Mouse (Mus musculus): ENCODE measurements around the gene Polr1c.

The Polr1c gene

DNA sequence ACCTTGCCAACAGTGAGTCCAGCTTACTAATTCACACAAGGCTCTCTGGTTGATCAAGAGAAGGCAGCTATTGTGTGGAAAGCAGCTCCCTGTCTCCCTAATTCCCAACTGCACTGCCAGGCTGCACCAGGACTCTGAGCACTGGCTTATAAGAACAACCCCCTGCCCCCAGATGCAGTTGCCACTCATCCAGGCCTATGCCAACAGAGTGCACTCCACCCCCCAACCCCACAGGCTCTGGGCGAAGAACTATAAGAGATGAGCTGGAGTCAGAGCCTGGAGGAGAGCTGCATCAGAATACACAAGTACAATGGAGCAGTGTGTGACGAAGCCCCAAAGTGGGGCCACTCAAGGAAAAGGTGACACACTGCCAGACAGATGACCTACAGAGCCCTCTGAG is 24.2 kb upstream of the Polr1c start:
- Histone ChIP-seq H3K36me3 (ENCODE audit: insufficient read depth, low read length) (peaks cover 91% of the 10 kb centered on the region), H3K9me3 (ENCODE audit: low read length) (no peaks in the 10 kb centered on the region), H3K27me3 (ENCODE audit: insufficient read depth, low read length) (no peaks in the 10 kb centered on the region), H3K4me3 (replicated peaks; ENCODE audit: low read length) (no peak overlapping the region), H3K4me1 (replicated peaks; ENCODE audit: low read depth, low read length) (peaks cover 87% of the 10 kb centered on the region)
- TF ChIP-seq CTCF (conservative IDR thresholded peaks at IDR 0.05; ENCODE audit: low read length) (no peak), POU5F1 (IDR thresholded peaks at IDR 0.05; ENCODE audit: borderline replicate concordance, low read length) (no peak), NANOG (IDR thresholded peaks at IDR 0.05; ENCODE audit: borderline replicate concordance, low read length) (no peak)

DNA sequence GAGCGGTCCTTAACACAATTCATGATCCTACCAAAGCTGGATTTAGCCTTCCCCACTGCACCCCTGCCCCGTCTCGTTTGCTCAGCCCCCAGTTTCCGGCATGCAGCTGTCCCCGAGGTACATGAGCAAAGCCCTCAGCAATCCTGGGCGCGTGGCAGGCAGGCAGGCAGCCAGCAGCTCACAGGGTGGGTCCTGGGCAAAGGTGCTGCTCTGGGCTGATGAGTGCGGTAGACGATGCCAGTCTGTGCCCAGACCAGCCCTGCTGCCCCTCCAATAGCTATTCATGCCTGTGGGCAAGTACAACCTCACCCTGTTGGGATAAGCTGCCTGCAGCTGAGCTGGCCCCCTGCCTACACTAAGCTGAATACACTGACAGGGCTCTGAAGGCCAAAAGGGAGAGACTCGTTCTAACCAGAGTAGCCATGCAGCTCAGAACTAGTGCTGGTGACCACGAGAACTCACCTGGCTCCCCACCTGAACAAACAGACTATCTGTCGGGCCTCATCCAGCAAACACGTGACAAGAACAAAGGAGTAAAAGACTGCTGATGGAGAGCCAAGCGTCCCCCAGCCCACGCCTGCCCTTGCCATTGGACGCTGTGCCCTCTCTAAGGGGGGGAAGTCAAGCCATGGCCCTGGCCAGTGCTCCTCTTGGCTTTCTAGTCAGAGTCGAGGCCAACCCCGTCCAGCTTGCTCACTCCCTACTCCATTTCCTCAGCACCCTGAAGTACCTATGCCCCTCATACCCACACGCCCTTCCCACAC is 22.1 kb upstream of the Polr1c start:
- H3K27me3 ChIP-seq (ENCODE audit: insufficient read depth, low read length): no peaks in the 10 kb centered on the region
- no peak overlapping the region; the same call in 1 of the 2 replicates for H3K4me3 ChIP-seq (replicated peaks; ENCODE audit: low read length)
- peaks cover 91% of the 10 kb centered on the region for H3K36me3 ChIP-seq (ENCODE audit: insufficient read depth, low read length)
- no peaks in the 10 kb centered on the region for H3K9me3 ChIP-seq (ENCODE audit: low read length)
- H3K4me1 ChIP-seq (replicated peaks; ENCODE audit: low read depth, low read length): peaks cover 93% of the 10 kb centered on the region
- TF ChIP-seq POU5F1 (IDR thresholded peaks at IDR 0.05; ENCODE audit: borderline replicate concordance, low read length): no peak
- no peak for TF ChIP-seq NANOG (IDR thresholded peaks at IDR 0.05; ENCODE audit: borderline replicate concordance, low read length)
- TF ChIP-seq CTCF (conservative IDR thresholded peaks at IDR 0.05; ENCODE audit: low read length): no peak

DNA sequence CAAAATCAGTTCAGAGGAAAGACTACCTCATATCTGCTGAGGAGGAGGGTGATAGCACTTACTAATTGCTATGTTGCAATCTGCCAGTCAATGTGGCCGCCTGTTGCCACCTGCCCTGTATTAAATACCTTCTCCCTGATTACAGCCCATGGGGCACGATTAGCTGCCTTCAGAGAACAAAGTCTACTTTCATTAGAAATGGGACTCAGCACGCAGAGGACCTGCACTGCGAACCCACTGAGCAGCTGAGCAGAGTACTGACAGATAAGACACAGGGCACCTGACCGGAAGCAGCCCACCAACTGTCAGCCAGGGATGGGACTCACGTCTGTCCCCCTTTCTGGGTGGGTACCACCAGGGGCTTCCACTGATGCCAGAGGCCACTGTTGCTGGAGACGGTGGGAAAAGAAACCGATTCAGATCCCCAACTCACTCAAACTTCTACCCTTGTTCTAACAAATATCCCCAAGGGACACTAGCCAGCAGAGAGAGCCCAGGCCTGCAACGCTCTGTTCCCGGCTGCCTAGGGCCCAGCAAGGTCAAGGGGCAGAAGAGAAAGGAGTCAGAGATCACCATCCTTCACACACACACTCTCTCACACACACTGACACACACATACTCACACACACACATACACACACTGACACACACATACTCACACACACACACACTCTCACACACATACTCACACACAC is 20.3 kb upstream of the Polr1c start:
- Histone ChIP-seq H3K4me3 (replicated peaks; ENCODE audit: low read length) (no peak overlapping the region), H3K27me3 (ENCODE audit: insufficient read depth, low read length) (no peaks in the 10 kb centered on the region), H3K9me3 (ENCODE audit: low read length) (no peaks in the 10 kb centered on the region), H3K4me1 (replicated peaks; ENCODE audit: low read depth, low read length) (peaks cover 82% of the 10 kb centered on the region), H3K36me3 (ENCODE audit: insufficient read depth, low read length) (peaks cover 92% of the 10 kb centered on the region)
- TF ChIP-seq NANOG (IDR thresholded peaks at IDR 0.05; ENCODE audit: borderline replicate concordance, low read length) (no peak), POU5F1 (IDR thresholded peaks at IDR 0.05; ENCODE audit: borderline replicate concordance, low read length) (no peak), CTCF (conservative IDR thresholded peaks at IDR 0.05; ENCODE audit: low read length) (no peak)

DNA sequence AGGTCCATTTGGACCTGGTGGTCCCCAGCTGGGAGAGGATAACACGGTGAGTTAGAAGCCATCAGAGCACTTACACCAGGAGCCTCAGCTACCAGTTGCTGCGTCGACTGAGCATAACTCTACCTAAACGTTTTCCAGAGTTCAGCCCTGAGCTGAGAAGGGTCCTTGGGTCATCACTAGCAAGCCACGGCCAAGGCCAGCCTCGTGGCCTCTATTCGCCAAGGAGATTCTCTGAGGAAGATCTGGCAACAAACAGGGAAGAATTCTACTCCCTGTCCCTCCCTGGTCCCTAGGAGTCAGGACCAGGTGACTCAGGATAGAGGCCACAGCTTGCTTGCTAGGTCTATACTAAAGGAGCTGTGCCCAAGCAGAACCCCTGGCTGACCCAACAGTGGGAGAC is 19.7 kb upstream of the Polr1c start:
- H3K9me3 ChIP-seq (ENCODE audit: low read length): no peaks in the 10 kb centered on the region
- TF ChIP-seq NANOG (IDR thresholded peaks at IDR 0.05; ENCODE audit: borderline replicate concordance, low read length) (no peak), POU5F1 (IDR thresholded peaks at IDR 0.05; ENCODE audit: borderline replicate concordance, low read length) (no peak), CTCF (conservative IDR thresholded peaks at IDR 0.05; ENCODE audit: low read length) (no peak)
- H3K36me3 ChIP-seq (ENCODE audit: insufficient read depth, low read length): peaks cover 92% of the 10 kb centered on the region
- H3K27me3 ChIP-seq (ENCODE audit: insufficient read depth, low read length): no peaks in the 10 kb centered on the region
- 0 out of 2 replicates have a peak overlapping the region, but pooled peaks have one; percentile 20 for H3K4me3 ChIP-seq (replicated peaks; ENCODE audit: low read length)
- peaks cover 77% of the 10 kb centered on the region for H3K4me1 ChIP-seq (replicated peaks; ENCODE audit: low read depth, low read length)

DNA sequence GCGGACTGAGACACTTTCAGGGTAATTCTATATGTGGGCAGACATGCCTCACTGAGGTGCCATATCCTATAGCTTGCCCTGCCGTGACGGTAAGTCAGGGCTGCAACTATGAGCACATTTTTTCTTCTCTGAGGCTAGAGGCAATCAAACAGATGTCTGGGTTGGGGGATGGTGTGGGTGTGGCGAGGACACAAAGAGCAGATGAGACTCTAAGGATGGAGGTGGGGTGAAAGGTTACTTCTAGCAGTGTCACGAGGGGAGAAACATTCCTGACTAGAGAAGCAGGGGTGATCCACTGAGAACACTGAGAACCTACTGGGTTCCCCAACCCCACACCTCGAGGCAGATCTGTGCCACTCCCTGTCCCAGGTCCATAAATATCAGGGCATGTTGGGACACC is 19.1 kb upstream of the Polr1c start:
- peaks cover 92% of the 10 kb centered on the region for H3K36me3 ChIP-seq (ENCODE audit: insufficient read depth, low read length)
- peaks cover 79% of the 10 kb centered on the region for H3K4me1 ChIP-seq (replicated peaks; ENCODE audit: low read depth, low read length)
- no peaks in the 10 kb centered on the region for H3K9me3 ChIP-seq (ENCODE audit: low read length)
- H3K27me3 ChIP-seq (ENCODE audit: insufficient read depth, low read length): no peaks in the 10 kb centered on the region
- TF ChIP-seq POU5F1 (IDR thresholded peaks at IDR 0.05; ENCODE audit: borderline replicate concordance, low read length) (no peak), NANOG (IDR thresholded peaks at IDR 0.05; ENCODE audit: borderline replicate concordance, low read length) (no peak), CTCF (conservative IDR thresholded peaks at IDR 0.05; ENCODE audit: low read length) (no peak)
- H3K4me3 ChIP-seq (replicated peaks; ENCODE audit: low read length): 0 out of 2 replicates have a peak overlapping the region, but pooled peaks have one; percentile 20

DNA sequence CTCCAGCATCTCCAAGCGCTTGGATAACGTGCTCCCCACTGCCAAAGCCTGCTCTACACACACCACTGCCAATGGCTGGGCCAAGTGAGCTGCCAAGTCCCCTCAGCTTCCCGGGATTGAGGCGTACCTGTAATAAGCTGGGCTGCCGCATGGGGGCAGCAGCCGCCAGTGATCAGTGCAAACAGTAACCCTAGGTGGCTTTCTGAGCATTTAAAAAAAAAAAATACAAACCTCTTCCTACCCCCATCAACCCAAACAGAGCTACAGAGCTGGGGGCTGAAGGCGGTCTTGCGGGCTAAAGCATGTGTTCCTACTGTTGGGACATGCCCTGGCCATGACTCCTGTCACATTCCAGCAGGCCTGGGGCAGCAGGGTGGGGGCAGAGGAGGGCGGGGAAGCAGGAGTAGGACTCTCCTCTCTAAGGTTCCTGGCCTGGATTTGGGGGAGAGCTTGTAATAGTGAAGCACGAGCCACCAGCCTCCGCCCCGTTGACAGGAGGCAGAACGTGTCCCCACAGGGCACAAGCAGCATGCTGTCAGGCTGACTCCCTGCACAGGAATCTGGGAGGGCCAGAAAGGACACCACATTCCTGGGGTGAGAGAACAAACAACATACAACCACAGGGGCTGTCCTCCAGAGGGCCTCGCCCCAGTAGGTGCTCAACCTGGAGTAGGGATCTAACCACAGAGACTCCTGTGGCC is 18.2 kb upstream of the Polr1c start:
- Histone ChIP-seq H3K27me3 (ENCODE audit: insufficient read depth, low read length) (no peaks in the 10 kb centered on the region), H3K9me3 (ENCODE audit: low read length) (no peaks in the 10 kb centered on the region), H3K4me3 (replicated peaks; ENCODE audit: low read length) (0 out of 2 replicates have a peak overlapping the region, but pooled peaks have one; percentile 17), H3K36me3 (ENCODE audit: insufficient read depth, low read length) (peaks cover 92% of the 10 kb centered on the region), H3K4me1 (replicated peaks; ENCODE audit: low read depth, low read length) (peaks cover 79% of the 10 kb centered on the region)
- no peak for TF ChIP-seq NANOG (IDR thresholded peaks at IDR 0.05; ENCODE audit: borderline replicate concordance, low read length)
- TF ChIP-seq CTCF (conservative IDR thresholded peaks at IDR 0.05; ENCODE audit: low read length): peak; percentile 79

DNA sequence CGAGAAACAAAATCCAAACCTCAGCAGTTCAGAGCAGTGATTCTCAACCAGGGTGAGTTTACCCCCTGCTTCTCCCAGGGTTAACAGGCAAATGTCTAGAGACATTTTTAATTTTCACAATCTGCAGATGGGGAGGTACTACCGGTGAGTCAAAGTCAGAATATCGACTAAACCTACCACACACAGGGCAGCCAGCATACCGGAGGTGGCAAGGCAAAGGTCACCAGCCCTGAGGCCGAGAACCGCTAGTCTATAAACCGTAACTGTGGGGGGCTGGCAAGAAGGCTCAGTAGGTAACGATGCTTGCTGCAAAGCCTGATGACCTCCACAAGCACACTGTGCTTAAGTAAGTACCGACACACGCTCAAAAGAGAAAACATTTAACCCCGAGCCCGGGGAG is 17.6 kb upstream of the Polr1c start:
- no peak for TF ChIP-seq CTCF (conservative IDR thresholded peaks at IDR 0.05; ENCODE audit: low read length)
- no peak for TF ChIP-seq POU5F1 (IDR thresholded peaks at IDR 0.05; ENCODE audit: borderline replicate concordance, low read length)
- TF ChIP-seq NANOG (IDR thresholded peaks at IDR 0.05; ENCODE audit: borderline replicate concordance, low read length): no peak
- Histone ChIP-seq H3K9me3 (ENCODE audit: low read length) (no peaks in the 10 kb centered on the region), H3K4me1 (replicated peaks; ENCODE audit: low read depth, low read length) (peaks cover 79% of the 10 kb centered on the region), H3K27me3 (ENCODE audit: insufficient read depth, low read length) (no peaks in the 10 kb centered on the region), H3K36me3 (ENCODE audit: insufficient read depth, low read length) (peaks cover 92% of the 10 kb centered on the region), H3K4me3 (replicated peaks; ENCODE audit: low read length) (no peak overlapping the region)

DNA sequence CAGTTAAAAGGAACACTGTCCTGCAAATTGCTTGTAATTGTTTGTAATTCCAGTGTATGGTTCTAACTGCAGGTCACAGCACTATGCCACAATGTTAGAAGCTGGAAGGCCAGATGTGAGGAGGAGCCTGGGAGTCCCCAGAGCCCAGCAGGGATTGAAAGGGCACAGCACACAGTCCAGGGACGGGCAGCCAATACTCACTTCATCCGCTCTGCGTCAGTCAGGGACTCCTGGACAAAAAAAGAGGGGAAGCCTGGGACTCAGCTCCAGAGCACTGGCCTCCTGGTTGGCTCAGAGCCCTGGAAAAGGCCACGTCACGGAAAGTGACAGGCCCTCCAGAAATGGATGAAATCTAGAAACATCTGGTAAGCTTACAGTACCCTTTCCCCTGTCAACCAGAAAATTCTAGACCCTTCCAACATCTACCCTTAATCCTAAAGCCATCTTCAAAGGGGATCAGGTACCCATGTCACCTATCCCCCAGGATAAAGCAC is 14.4 kb upstream of the Polr1c start:
- H3K27me3 ChIP-seq (ENCODE audit: insufficient read depth, low read length): no peaks in the 10 kb centered on the region
- H3K9me3 ChIP-seq (ENCODE audit: low read length): no peaks in the 10 kb centered on the region

More for the DNA sequence above, 14.4 kb upstream of the Polr1c start:
- H3K4me1 ChIP-seq (replicated peaks; ENCODE audit: low read depth, low read length): peaks cover 80% of the 10 kb centered on the region
- H3K4me3 ChIP-seq (replicated peaks; ENCODE audit: low read length): no peak overlapping the region
- no peak for TF ChIP-seq NANOG (IDR thresholded peaks at IDR 0.05; ENCODE audit: borderline replicate concordance, low read length)
- TF ChIP-seq CTCF (conservative IDR thresholded peaks at IDR 0.05; ENCODE audit: low read length): no peak
- no peak for TF ChIP-seq POU5F1 (IDR thresholded peaks at IDR 0.05; ENCODE audit: borderline replicate concordance, low read length)
- H3K36me3 ChIP-seq (ENCODE audit: insufficient read depth, low read length): peaks cover 95% of the 10 kb centered on the region

Measured in E14TG2a.4 (cell line).